Mouse (Mus musculus): ENCODE data around the gene Slc7a1. TPM values are rescaled to one million over a fixed set of nuclear protein-coding genes. Genes with fewer than 3 reads are reported as not detected.
A peak's percentile ranks its signal among the peaks of the same experiment; 100 is the strongest.

The Slc7a1 gene
- total RNA-seq, 2 experiments from 2014 or later: 23.1 to 25.1 TPM

DNA sequence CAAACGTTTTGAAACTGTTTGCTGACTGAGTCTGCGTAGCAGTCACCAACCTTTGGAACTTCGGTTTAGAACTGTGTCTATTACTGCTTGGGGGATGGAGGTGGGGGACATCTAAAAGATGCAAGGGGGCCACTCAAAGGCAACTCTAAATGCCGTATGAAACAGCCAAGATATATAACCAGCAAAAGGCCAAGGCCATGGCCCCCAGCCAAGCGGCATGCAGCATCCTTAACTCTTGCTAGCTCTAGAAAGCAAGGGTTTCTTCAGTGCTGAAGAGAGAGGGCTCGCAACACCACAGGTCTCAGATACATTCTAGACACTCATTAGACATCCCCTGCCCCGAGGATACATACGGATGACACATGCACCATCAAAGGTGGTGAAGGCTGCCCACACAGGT, 6.4 kb downstream of the Slc7a1 start:
- ATAC-seq (replicated peaks; ENCODE audit: poor library complexity, severe bottlenecking): no peak

DNA sequence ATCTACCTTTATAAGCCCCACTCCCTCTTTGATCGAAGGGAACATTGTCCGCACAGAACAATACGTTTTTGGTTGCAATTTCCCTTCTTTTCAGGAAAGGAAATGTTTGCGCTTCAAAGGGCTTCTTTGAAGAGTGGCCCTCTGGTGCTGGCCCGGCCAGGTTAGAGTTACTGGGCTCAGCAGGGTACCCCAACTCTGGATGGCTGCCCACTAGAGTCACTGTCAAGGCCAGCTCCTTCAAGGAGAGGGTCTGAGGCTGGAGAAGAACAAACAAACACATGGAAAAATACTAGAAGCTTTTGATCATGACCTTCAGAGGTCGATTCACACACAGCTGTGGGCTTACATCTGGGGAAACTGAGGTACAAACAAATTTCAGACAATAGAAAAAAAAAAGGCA, 6.9 kb downstream of the Slc7a1 start:
- no peak for ATAC-seq (replicated peaks; ENCODE audit: poor library complexity, severe bottlenecking)

DNA sequence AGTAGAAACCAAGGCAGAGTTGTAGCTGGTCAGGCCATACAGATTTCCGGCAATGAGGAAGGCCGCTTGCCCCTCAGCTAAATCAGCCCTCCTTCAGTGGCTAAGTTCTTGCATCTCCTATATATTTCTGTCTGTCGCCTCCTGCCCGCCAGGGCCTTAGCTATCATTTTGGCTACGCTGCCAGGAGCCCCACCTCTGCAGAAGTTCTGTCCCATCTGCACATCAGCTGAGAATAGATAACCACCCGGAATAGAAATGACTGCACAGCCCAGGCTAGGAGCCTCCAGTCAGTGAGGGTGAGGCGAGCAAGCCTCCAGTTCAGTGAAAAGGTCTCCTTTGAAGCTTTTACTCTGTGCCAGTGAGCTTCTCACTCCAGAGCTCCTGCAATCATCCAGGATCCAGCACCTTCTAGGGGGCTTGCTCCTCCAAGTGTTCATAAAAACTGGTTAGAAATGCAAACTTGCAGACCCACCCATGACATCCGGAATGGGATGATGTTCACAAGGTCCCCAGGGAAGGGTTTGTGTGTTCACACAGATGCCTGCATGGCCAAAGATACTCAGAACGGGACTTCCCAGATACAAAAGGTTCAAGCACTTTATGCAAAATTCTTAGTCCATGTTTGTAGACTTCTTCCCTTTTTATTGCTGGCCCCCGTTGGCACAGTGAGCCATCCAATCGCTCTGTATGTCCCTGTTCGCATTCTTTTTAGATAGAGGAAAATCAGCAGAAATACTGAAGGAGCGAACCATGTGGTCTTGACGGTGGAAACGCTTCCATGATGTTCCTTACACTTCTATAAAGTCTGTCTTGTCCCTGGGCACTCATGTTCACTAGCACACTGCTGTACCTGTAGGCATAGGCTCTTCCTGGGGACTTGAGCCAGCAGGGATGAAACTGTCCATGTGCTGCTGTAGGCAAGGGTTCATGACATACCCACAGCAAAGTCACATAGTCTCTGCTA, 10.4 kb downstream of the Slc7a1 start:
- ATAC-seq (replicated peaks; ENCODE audit: poor library complexity, severe bottlenecking): no peak

DNA sequence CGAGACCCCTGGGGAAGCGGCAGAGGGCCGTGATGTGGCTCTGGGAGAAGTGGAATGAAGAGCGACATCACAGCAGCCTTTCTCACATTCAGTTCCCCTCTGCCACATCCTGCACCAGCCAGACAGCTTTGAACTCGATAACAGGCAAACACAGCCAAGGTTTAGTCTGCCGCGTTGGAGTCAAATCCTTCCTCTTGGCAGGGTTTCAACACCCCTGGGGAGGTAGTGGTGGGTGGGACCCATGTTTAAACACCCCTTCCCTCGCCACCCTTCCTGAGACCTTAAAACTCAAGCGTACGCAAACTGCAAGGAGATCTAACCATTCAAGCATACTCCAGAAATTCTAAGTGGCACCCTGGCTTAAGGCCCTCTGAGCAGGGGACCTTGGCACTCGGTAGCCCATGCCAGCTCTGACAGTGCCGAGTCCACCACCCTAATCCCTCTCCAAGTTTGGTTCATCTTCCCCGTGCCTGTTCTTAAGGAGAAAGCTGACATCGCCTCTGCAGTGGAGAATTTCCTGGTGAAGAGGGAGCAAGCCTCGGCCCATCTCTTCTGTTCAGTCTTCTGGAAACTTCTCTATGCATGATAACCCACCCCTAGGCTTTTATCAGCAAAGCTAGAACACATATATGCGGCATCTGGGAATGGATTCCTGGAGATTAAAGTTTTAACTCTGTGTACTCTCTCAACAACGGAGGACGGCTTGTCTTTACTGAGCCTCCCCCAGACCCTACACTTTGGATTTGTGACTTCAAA, 11.3 kb downstream of the Slc7a1 start:
- ATAC-seq (replicated peaks; ENCODE audit: poor library complexity, severe bottlenecking): peak; percentile 43

DNA sequence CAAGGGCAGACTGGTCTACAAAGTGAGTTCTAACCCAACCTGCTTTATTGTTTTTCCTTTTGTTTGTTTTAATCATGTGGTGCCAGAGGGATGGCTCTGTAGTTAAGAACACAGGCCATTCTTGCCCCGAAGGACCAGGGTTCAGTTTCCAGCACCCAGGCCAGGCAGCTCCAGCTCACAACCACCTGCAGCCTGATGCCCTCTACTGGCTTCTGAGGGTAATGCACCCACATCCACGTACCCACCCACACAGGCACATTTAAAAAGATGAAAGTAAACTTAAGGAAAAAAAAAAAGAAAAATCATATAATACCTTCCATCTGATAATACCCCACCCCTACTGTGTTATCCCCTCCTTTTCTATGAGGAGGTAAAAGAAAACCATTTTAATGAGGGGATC, 11.9 kb downstream of the Slc7a1 start:
- ATAC-seq (replicated peaks; ENCODE audit: poor library complexity, severe bottlenecking): 0 out of 2 replicates have a peak, but pooled peaks have one; percentile 24

DNA sequence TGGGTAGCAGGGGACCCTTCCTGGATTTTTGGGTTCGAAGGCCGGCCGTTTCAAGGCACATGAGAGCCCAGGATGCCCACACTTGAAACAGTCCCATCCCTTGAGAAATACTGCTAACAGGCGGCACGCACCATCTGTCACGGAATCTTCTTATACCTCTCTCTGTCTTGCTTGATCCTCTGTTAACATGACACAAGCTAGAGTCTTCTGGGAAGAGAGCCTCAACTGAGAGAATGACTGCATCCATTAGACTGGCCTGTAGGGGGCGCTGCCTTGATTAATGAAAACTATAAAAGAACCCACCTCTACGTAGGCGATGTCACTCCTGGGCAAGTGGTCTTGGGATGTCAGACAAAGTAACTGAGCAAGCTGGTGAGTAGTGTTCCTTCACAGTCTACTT, 13.2 kb downstream of the Slc7a1 start:
- no peak for ATAC-seq (replicated peaks; ENCODE audit: poor library complexity, severe bottlenecking)

DNA sequence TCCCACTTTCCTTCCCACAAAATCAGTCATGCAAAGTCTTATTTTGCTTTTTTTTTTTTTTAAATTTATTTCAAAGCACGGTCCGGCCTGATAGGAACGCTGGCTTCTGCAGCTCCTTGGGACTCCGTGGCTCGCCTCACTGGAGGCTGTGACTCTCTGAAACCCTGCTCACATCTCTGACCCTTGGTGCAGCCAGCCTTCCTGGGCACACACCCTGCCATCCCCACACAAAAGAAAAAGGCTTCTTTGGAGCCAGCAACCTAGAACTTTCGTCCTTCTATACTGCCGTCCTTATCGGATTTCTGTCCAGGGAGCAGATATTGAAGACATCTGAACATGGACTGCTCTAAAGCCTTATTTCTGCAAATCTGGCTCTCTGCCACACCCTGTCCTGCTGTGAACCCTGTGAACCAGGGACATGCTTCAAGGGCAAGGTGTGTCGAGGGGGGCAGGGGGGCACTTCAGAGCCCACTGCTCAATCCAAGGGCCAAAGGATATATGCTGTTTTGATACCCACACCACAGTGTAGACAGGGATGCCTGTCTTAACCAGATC, 15.1 kb downstream of the Slc7a1 start:
- no peak for ATAC-seq (replicated peaks; ENCODE audit: poor library complexity, severe bottlenecking)

DNA sequence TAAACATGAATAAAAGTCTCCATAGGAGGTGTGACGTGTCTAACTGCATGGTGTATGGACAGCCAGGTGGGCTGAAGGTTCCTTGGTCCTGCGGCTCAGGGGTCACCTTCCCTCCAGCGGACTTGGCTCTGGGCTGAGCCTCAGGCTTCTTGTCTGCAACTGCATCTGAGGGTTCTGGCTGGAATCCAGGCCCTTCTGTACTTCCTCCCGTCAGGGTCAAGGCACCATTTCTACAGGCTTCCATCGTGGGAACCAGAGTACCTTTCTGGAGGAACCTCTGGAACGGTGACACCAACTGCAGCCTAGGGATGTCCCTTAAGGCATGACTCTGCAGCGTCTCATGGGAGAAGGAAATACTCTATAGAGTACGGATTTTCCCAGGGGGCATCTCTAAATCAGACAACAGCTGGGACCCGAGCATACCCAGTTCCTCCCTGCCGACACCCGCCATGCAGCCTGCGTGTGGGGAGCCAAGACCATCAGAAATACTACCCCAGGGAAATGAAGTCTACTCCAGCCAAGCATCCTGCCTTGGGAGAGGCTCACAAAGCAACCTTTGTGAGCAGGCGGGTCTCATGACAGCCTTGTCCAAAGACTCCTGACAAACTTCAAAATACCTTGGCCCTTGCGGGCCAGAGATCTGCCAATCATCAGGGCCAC, 15.7 kb downstream of the Slc7a1 start:
- ATAC-seq (replicated peaks; ENCODE audit: poor library complexity, severe bottlenecking): no peak

DNA sequence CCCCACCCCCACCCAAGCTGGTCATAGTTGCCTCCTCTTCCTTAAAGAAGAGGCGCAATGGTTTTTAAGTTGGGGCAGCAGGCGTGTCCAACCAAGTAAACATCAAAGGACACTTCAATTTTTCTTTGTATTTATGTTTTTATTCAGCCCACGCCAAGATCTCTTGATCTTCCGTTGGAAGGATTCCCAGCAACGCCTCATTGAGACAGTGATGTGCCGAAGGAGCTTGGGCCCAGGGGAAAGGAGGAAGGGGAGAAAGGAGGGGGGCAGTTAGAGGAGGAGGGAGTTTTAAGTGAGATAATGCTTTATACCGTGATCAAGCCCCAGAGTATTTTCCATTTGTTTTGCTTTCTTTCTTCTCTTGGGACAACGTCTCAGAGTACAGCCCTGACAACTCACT, 18.6 kb downstream of the Slc7a1 start:
- ATAC-seq (replicated peaks; ENCODE audit: poor library complexity, severe bottlenecking): no peak

DNA sequence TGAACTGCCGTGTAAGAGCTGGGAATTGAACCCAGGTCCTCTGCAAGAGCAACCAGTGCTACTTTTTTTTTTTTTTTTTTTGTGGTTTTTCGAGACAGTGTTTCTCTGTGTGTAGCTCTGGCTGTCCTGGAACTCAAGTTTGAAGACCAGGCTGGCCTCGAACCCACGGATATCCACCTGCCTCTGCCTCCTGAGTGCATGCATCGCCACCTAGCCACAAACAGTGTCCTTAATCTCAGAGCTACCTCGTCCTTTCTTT, 19.5 kb downstream of the Slc7a1 start:
- ATAC-seq (replicated peaks; ENCODE audit: poor library complexity, severe bottlenecking): no peak

DNA sequence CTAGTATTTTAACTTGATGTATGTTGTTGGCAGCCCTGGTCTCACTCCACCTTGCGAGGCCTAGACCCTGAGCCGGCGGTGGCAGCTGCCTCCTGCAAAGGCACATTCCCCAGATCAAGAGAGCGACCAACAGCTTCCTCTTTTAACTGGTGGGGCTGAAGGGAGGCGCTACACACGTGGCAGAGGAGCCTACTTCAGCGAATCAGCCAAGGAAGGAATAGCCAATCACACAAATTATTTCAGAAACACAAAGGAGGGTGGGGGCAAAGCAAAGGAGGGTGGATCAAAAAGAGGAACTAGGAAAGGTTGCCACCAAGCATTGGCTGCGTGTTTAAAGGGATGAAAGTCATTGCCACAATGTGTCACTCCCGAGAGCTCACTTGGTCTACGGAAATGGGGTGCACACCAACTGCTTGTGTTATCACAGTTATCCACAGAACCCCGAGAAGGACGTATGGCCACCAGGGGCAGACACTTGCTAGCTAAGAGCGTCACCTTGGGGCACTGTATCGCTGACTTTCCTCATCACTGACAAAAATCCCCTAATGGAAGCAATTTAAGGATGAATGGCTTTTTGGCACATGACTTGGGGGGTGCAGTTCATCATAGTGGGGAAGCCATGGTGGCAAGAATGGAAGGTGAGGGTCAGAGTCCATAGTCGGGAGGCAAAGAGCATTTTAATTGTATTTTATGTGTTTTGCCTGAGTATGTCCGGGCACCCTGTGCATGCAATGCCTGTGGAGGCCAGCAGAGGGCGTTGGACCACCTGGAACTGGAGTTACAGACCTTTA, 20.1 kb downstream of the Slc7a1 start:
- peak; percentile 90 for ATAC-seq (replicated peaks; ENCODE audit: poor library complexity, severe bottlenecking)

DNA sequence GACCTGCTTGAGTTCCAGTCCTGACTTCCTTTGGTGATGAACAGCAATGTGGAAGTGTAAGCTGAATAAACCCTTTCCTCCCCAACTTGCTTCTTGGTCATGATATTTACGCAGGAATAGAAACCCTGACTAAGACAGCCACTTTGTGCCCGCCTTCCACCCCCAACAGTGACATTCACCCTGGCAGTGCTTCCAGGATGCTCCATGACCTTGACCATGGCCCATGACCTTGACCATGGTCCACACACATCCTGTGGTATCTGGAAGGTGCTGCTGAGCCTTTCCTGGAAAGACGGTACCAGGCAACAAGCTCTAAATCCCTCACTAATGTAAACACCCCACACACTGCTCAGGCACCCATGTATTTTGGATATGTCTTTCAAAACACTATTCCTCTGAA, 21.0 kb downstream of the Slc7a1 start:
- ATAC-seq (replicated peaks; ENCODE audit: poor library complexity, severe bottlenecking): no peak

DNA sequence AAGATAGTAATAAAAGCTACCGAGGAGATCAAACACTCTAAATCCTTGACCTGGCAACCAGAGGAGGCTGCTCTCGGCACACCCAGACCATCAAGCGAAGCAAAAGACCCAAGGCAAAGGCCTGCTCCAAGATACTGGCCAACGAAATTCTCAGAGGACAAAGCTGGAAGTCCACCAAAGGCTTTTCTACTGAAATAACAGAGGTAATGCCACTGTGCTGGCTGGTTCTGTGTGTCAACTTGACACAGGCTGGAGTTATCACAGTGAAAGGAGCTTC, 21.5 kb downstream of the Slc7a1 start:
- ATAC-seq (replicated peaks; ENCODE audit: poor library complexity, severe bottlenecking): no peak

DNA sequence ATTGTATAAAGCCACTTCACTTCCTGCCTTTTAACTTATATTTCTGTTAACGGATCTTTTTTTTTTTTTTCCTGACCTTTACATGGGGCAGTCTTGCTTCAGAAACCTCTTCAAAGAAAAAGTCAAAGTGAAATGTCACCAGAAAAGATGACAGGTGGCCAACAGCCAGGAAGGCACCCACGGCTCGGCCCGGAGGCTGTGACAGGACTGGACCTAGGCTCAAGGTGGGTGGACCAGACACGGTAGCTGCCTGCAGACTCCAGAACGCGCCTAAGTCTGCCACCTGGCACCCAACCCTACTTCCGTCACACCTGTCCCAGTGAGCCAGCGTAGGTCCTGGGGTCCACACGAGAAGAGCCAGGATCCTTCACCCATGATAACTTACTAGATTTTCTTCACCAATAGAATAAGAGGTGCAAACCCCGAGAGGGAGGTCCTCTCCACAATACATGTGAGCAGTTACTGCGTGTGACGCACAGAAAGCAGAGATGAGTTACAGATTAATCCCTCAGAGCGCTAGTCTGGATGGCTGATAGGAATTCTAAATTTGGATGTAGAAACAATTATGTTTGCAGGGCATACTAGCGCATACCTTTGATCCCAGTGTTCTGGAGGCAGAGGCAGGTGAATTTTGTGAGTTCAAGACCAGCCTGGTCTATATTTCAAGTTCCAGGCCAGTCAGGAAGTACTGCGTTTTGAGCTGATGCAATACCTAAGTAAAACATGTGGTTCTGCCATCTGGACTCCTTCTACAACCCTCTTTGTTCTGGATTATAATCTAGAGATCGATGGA, 22.1 kb downstream of the Slc7a1 start:
- ATAC-seq (replicated peaks; ENCODE audit: poor library complexity, severe bottlenecking): no peak

DNA sequence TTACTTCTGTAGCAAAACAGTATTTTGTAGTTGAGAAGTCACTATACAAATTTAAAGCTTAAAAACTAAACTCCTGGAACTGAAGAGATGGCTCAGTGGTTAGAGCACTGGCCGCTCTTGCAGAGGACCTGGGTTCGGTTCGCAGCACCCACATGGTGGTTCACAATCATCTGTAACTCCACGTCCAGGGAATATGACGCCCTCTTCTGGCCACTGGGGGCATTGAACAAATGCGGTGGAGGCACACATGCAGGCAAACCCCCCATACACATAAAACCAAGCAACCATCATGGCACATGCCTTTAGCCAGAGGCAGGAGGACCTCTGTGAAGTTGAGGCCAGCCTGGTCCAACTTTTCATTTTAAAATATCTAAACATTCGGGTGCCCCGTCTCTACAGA, 23.3 kb downstream of the Slc7a1 start:
- no peak for ATAC-seq (replicated peaks; ENCODE audit: poor library complexity, severe bottlenecking)

DNA sequence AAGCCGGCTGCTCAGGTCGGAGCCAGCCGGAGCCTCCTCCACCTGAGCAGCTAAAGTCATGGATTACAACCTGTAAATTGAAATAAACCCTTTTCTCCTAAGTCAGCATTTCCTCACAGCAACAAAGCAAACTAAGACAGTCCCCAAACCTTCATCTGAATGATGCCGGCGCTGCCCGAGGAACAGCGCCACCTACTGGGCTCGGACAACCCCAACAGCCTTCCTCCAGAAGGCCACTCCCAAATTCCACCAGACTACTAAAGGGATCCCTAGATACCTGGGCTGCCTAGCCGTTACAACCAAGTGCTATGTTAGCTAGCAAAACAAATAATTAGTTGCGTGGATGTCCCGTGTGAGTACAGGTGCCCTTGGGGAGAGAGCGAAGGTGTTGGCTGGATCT, 24.2 kb downstream of the Slc7a1 start:
- ATAC-seq (replicated peaks; ENCODE audit: poor library complexity, severe bottlenecking): no peak

DNA sequence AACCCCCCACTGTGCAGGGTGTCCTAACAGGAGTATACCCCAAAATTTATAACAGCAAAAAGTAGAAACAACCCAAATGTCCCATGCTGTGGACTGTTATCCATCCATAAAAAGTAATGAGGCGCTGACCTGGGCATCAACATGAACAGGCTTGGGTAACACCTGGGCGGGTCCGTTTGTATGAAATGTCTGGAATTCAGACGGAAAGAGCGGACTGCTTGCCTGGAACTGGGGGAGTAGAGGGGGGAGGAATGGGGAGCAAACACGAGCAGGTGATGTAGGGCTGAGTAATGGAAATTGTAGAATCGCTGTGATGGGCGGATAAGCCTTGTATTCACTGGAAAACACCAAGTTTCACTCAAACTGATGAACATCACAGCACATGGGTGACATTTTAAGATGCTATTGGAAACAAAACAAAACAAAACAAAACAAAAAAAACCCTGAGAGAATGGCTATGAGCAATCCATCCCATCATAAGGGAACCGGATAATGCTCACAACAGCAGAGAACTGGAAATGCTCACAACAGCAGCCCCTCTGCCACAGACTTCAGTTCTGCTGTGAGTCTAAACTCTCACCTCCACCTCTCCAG, 26.5 kb downstream of the Slc7a1 start:
- no peak for ATAC-seq (replicated peaks; ENCODE audit: poor library complexity, severe bottlenecking)

DNA sequence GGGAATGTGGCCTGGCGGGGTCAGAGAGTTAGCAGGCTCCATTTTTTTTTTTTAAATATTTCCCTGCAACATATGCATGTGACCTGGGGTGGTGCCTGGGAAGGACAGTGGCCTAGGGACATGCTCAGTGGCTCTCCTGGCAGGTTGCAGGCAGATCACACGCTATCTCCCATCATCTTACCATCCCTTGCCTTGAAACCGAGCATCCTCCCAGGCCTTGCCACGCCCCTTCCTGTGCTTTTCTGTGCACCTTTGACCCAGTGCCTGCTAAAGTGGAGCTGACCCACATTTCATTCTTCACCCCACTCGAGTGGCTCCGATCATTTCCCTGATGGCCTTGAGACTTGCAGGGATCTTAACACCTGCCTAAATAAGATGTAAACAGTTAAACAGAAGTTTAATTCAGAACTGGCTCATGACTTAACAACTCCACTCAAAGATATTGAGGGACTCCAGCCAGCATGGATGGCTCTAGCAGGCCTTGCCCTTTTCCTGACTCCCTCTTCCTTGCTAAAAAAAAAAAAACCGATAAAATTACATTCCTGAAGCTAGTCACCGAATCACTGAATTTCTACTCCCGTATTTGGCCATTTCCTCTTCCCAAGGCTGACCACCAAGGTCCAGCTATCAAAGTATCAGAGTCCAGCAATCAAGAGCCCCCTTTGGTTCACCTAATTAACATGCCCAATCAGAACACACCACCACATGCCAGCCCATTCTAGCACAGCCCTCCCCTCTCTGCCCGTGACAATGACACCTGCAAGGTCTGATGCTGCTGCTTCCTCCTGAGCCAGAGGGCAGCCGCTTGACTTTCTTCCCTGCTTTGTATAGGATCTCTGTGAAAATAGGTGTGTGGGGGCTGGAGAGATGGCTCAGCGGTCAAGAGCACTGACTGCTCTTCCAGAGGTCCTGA, 27.4 kb downstream of the Slc7a1 start:
- ATAC-seq (replicated peaks; ENCODE audit: poor library complexity, severe bottlenecking): no peak

All from granulocyte monocyte progenitor cell, adult 5-6 weeks (primary cell).